Mouse (Mus musculus) gastrocnemius, adult 2 months (tissue): ENCODE results near the gene Prickle1. TPM values are rescaled to one million over a fixed set of nuclear protein-coding genes. Genes with fewer than 3 reads are reported as not detected.

ENCODE experiments used
- DNase-seq: peaks from one replicate; pipeline ENCODE4 v3.0.0; 2022
- H3K27ac ChIP-seq: fragments of 200-600 bp; 2 replicates; pipeline ENCODE4 v1.8.1; 2022; ENCODE audit warnings: mild to moderate bottlenecking
- H3K4me3 ChIP-seq: fragments of 200-600 bp; 2 replicates; pipeline ENCODE4 v1.8.1; 2022; ENCODE audit warnings: mild to moderate bottlenecking, moderate library complexity
- CTCF ChIP-seq: fragments of 200-600 bp; IDR thresholded peaks from 2 replicates; pipeline ENCODE4 v1.8.1; 2022; ENCODE audit warnings: antibody characterized with exemption, mild to moderate bottlenecking, moderate library complexity
- intact Hi-C: fragments of 180-260 bp; cut with DNase I; formaldehyde crosslinking; loops from one replicate; pipeline ENCODE4 v1.15.1; 2025
- total RNA-seq, 2 experiments: library from RNA; stranded (reverse); gene quantifications; 2 replicates each; pipeline ENCODE4 v1.2.3; 2021

Gene Prickle1
- total RNA-seq, 2 experiments from 2014 or later = 2.9 to 4.8 TPM

- no peak for TF ChIP-seq CTCF
- peak; percentile 48 for DNase-seq
- intact Hi-C loops = no loop called here
- no peak overlapping the region for H3K27ac ChIP-seq
- H3K4me3 ChIP-seq = peak overlapping the region; percentile 13
Measured at GRCm38 (mm10) chr15:93567546-93568307, 28.0 kb downstream of the Prickle1 start.

- Histone ChIP-seq H3K4me3 (no peak overlapping the region), H3K27ac (no peak overlapping the region)
- DNase-seq = no peak
- TF ChIP-seq CTCF = no peak
- intact Hi-C loops = no loop called here
Measured at GRCm38 (mm10) chr15:93563491-93563890, 32.2 kb downstream of the Prickle1 start.

- Histone ChIP-seq H3K27ac (no peak overlapping the region; the same call in 1 of the 2 replicates), H3K4me3 (no peak overlapping the region)
- peak; percentile 24 for DNase-seq
- TF ChIP-seq CTCF = no peak
- intact Hi-C loops = no loop called here
Measured at GRCm38 (mm10) chr15:93561540-93561939, 34.2 kb downstream of the Prickle1 start.

- no peak overlapping the region for H3K4me3 ChIP-seq
- no peak overlapping the region for H3K27ac ChIP-seq
- no peak for TF ChIP-seq CTCF
- no peak for DNase-seq
- intact Hi-C loops = no loop called here
Measured at GRCm38 (mm10) chr15:93558421-93558820, 37.3 kb downstream of the Prickle1 start.

- TF ChIP-seq CTCF = no peak
- intact Hi-C loops = no loop called here
- DNase-seq = no peak
- Histone ChIP-seq H3K27ac (no peak overlapping the region), H3K4me3 (no peak overlapping the region)
Measured at GRCm38 (mm10) chr15:93555719-93556118, 40.0 kb downstream of the Prickle1 start.

GRCm38 (mm10) chr15:93554203-93554851, 41.4 kb downstream of the Prickle1 start:
- Histone ChIP-seq H3K4me3 (no peak overlapping the region), H3K27ac (no peak overlapping the region)
- intact Hi-C loops = no loop called here
- DNase-seq = no peak
- TF ChIP-seq CTCF = no peak

GRCm38 (mm10) chr15:93552169-93552568, 43.5 kb downstream of the Prickle1 start:
- Histone ChIP-seq H3K4me3 (peak overlapping the region; percentile 32), H3K27ac (no peak overlapping the region)
- no peak for TF ChIP-seq CTCF
- peak; percentile 51 for DNase-seq
- intact Hi-C loops = no loop called here

- no peak overlapping the region for H3K4me3 ChIP-seq
- intact Hi-C loops = no loop called here
- TF ChIP-seq CTCF = no peak
- H3K27ac ChIP-seq = no peak overlapping the region
- no peak for DNase-seq
Measured at GRCm38 (mm10) chr15:93548297-93548696, 47.4 kb downstream of the Prickle1 start.

- Histone ChIP-seq H3K4me3 (no peak overlapping the region), H3K27ac (no peak overlapping the region)
- no peak for TF ChIP-seq CTCF
- intact Hi-C loops = no loop called here
- no peak for DNase-seq
Measured at GRCm38 (mm10) chr15:93539415-93539814, 56.3 kb downstream of the Prickle1 start.

- Histone ChIP-seq H3K4me3 (peak overlapping the region; percentile 46), H3K27ac (peak overlapping the region; percentile 35; the same call in 1 of the 2 replicates)
- intact Hi-C loops = no loop called here
- no peak for TF ChIP-seq CTCF
- DNase-seq = no peak
Measured at GRCm38 (mm10) chr15:93538551-93539205, 57.0 kb downstream of the Prickle1 start.

GRCm38 (mm10) chr15:93537745-93538144, 57.9 kb downstream of the Prickle1 start:
- intact Hi-C loops = no loop called here
- H3K27ac ChIP-seq = 0 out of 2 replicates have a peak overlapping the region, but pooled peaks have one; percentile 16
- no peak overlapping the region; the same call in 1 of the 2 replicates for H3K4me3 ChIP-seq
- no peak for DNase-seq
- no peak for TF ChIP-seq CTCF

GRCm38 (mm10) chr15:93536191-93536590, 59.5 kb downstream of the Prickle1 start:
- no peak overlapping the region for H3K27ac ChIP-seq
- DNase-seq = no peak
- H3K4me3 ChIP-seq = no peak overlapping the region
- intact Hi-C loops = no loop called here
- no peak for TF ChIP-seq CTCF

GRCm38 (mm10) chr15:93530703-93531032, 65.0 kb downstream of the Prickle1 start:
- Histone ChIP-seq H3K4me3 (no peak overlapping the region), H3K27ac (peak overlapping the region; percentile 35; the same call in 1 of the 2 replicates)
- no peak for TF ChIP-seq CTCF
- DNase-seq = no peak
- intact Hi-C loops = no loop called here
